Mouse (Mus musculus): Measurements from ENCODE around the gene Wbp2.
A peak's percentile ranks its signal among the peaks of the same experiment; 100 is the strongest.

GRCm38 (mm10) chr11:116077446-116078204 lies 9.2 kb downstream of the Wbp2 start, which contains the start of gene Unc13d:
- TF ChIP-seq CTCF (IDR thresholded peaks at IDR 0.05; ENCODE audit: low read depth) (peak; percentile 81), EP300 (IDR thresholded peaks at IDR 0.05; ENCODE audit: low read depth) (no peak)
